Mouse (Mus musculus): ENCODE data around the gene B4galnt3. TPM values are rescaled to one million over a fixed set of nuclear protein-coding genes. Genes with fewer than 3 reads are reported as not detected.

B4galnt3 gene
- total RNA-seq, 1 experiment from 2014 or later = not detected

GRCm38 (mm10) chr6:120232885-120233284, 61.5 kb downstream of the B4galnt3 start:
- ATAC-seq (ENCODE audit: extremely low read depth, insufficient number of reproducible peaks, low FRiP score, poor library complexity, severe bottlenecking) = no peak

DNA sequence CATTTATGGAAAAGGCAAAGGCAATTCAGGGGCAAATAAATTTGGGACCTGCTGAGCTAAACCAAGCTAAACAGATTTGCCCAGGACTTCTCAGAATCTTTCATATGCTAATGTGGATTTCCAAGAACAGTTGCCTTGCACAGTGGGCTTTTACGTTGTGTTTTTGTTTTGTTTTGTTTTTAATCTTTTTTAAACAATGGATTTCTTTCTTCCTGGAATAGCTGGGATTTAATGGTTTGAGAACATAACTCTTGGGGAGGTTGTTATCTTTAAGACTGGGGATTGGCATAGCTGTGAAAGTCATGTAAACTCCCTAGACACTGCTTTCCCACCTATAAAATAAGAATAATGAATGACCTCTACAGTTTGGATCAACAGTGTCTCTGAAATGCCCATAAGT, 63.9 kb downstream of the B4galnt3 start:
- ATAC-seq (ENCODE audit: extremely low read depth, insufficient number of reproducible peaks, low FRiP score, poor library complexity, severe bottlenecking) = no peak

DNA sequence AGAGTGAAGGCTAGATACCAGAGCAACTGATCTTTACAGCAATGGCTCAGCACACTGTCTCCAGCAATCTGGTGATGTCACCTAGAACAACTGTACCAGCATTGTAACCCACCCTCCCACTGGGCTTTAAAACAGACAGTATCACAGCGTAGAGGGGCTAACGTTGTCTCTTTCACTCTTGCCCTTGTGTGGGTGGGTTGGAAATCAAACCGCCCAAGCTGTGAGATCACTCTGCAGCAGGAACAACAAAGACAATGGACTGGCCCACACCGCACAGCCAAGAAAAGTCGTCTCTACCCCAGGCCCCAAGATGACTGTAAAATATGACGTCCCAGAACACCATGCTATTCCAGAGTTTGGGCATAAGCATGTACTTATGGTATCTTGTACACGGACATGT, 64.6 kb downstream of the B4galnt3 start:
- no peak for ATAC-seq (ENCODE audit: extremely low read depth, insufficient number of reproducible peaks, low FRiP score, poor library complexity, severe bottlenecking)

GRCm38 (mm10) chr6:120227068-120227467, 67.3 kb downstream of the B4galnt3 start:
- ATAC-seq (ENCODE audit: extremely low read depth, insufficient number of reproducible peaks, low FRiP score, poor library complexity, severe bottlenecking) = no peak

DNA sequence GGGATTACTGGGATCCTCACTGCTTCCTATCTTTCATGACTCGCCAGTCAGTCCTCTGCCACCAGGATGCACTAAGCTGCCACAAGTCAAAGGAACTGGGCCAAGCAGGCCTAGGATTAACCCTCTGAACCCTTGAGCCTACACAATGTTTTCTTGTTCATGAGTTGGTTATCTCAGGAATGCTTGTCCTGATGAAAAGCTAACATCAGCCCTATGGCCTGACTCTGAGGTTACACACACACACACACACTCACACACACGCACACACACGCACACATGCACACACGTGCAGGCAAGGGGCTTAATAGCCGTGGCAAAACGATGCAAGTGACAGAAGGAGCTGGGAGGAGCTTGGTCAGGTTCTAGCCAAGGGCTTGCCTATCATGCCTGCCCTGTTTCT, 69.0 kb downstream of the B4galnt3 start:
- no peak for ATAC-seq (ENCODE audit: extremely low read depth, insufficient number of reproducible peaks, low FRiP score, poor library complexity, severe bottlenecking)

DNA sequence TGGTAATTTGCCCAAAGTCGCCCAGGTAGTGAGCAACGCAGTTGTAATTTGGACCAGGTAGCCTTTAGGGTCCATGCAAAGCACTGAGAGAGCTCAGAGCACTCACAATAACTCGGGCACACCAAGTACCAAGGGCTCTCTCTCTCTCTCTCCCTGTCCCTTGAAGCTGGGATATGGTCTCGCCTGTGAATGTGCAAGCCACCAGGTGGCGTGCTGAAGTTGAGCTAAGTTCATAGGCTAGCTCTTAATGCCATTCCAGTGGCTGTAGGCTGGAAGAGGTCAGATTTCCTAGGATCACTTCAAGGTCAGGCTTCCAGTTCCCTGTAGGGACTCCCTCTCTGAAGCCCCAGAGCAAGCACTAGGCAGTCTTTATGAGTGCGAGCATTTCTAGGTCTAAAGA, 71.7 kb downstream of the B4galnt3 start:
- ATAC-seq (ENCODE audit: extremely low read depth, insufficient number of reproducible peaks, low FRiP score, poor library complexity, severe bottlenecking) = no peak

DNA sequence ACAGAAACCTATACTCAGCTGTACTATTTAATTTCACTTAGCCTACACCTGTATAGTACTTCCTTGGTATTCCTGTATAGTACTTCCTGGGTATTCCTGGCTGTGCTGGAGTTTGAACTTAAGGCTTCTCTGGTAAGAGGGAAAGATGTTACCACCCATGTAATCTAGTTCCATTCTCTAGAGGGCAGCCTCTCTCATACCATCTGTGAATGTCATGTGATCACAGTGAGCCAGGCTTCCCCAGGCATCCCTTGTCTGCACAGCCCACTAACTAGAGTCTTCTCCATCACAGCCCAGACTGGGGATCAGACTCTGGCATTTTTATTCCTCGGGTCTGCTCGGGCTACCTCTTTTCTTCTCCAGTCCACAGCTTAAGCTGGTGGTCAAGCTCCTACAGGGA, 75.1 kb downstream of the B4galnt3 start:
- ATAC-seq (ENCODE audit: extremely low read depth, insufficient number of reproducible peaks, low FRiP score, poor library complexity, severe bottlenecking) = no peak

DNA sequence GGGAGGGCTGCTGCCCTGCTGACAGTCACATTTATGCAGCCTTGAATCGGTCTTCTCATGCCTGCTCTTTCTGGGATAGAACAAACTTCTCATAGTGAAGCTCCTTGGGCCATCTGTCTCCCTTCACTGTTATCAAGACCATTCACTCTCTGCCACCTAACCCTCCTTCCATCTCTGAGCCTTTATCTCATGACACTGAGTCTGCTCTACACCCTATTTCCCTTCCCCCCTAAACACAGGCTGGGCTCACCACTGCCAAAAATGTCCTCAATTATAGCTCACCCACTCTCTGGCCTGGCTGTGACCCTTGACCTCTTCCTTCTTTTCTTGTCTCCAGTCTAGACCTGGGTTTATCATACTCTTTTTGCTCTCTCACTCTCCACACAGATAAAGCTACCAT, 77.7 kb downstream of the B4galnt3 start:
- ATAC-seq (ENCODE audit: extremely low read depth, insufficient number of reproducible peaks, low FRiP score, poor library complexity, severe bottlenecking) = no peak

DNA sequence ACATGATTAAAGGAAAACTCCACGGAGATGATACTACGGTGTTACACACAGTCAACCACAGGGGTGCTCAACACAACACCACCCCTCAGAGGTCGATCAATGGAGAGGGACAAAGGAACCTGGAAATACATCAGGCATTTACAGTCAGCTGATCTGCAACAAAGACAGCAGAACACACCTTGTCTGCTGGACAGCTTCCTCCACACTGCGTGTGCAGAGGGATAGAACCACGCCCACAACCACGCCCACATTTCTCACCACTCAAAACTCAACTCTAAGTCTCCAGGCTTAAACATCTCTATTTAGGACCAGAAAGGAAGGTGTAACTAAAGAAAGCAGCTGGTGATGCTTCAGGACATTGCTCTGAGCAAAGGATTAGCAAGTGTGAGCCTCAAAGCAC, 82.8 kb downstream of the B4galnt3 start:
- ATAC-seq (ENCODE audit: extremely low read depth, insufficient number of reproducible peaks, low FRiP score, poor library complexity, severe bottlenecking) = no peak

DNA sequence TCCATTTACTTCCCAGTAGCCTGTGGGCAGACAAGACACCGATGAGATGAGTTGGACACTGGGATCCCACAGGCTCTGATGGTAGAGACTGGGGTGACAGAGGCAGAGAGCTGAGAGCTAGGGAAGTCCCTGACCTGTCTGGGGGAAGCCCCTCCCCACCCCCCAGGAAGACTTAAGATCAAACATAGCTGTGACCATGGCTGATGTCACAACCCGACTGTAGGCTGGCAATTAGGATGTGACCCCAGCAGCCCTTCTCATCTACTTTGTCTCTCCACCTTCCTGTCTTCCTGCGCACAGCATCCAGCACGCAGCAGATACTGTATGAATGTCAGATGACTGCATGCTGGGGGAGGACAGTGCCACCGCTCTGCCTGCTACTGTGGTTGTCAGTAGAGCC, 87.8 kb downstream of the B4galnt3 start:
- ATAC-seq (ENCODE audit: extremely low read depth, insufficient number of reproducible peaks, low FRiP score, poor library complexity, severe bottlenecking) = no peak

DNA sequence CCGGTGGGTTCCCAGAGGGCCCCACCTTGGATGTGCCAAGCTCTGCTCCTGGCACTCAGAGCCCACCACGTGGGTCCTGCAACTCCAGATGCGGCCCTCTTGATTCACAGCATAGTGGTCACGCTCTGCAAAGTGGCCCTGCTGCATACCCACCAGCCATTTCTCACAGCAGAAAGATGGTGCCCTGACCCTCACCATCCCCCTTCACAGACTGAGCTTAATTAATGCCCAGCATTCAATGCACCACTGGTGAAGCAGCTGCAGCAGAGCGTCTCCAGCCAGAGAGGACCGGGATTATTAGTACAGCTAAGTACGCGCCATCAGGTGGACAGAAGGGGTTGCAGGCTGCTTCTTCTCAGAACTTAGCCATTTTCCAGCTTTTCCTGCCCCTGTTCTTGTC, 92.0 kb downstream of the B4galnt3 start:
- ATAC-seq (ENCODE audit: extremely low read depth, insufficient number of reproducible peaks, low FRiP score, poor library complexity, severe bottlenecking) = no peak

DNA sequence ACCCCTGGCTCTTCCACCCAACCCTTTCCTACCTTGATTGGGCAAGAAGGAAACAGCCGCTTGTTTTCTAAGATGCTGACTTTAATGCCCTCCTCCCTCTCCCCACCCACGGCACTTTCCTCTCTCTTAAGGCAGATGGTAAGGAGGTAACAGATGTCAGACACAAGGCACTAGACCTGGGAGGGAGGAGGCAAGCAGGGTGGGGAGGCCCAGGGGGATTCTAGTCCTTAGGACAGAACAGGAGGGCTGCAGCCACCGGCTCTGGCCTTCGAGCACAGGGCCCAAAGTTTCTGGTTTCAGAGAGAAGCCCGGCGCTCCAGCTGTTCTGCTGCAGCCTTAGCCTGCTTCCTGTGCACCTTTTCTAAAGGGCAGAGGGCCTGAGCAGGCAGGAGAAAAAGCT, 92.4 kb downstream of the B4galnt3 start:
- no peak for ATAC-seq (ENCODE audit: extremely low read depth, insufficient number of reproducible peaks, low FRiP score, poor library complexity, severe bottlenecking)

- ATAC-seq (ENCODE audit: extremely low read depth, insufficient number of reproducible peaks, low FRiP score, poor library complexity, severe bottlenecking) = no peak
Measured at GRCm38 (mm10) chr6:120199638-120200394, 94.5 kb downstream of the B4galnt3 start.

GRCm38 (mm10) chr6:120197964-120198363, 96.4 kb downstream of the B4galnt3 start:
- ATAC-seq (ENCODE audit: extremely low read depth, insufficient number of reproducible peaks, low FRiP score, poor library complexity, severe bottlenecking) = peak; percentile 55; the same call in 1 of the 2 replicates

DNA sequence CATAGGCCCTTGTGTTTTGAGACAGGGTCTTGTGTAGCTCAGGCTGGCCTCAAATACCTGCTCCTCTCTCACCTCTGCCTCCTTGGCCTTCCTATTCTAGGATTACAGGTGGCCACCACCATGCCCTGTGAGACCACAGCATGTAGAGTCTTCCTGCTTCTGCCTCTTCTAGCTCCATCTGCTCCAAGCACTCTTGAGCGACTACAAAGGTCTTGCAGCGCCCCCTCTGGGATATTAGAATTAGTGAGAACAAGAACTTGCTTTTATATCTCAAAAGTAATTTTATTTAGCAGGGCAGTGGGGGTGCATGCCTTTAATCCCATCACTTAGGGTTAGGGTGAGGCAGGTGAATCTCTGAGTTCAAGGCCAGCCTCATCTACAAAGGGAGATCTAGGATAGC, 97.5 kb downstream of the B4galnt3 start:
- peak; percentile 27 for ATAC-seq (ENCODE audit: extremely low read depth, insufficient number of reproducible peaks, low FRiP score, poor library complexity, severe bottlenecking)

DNA sequence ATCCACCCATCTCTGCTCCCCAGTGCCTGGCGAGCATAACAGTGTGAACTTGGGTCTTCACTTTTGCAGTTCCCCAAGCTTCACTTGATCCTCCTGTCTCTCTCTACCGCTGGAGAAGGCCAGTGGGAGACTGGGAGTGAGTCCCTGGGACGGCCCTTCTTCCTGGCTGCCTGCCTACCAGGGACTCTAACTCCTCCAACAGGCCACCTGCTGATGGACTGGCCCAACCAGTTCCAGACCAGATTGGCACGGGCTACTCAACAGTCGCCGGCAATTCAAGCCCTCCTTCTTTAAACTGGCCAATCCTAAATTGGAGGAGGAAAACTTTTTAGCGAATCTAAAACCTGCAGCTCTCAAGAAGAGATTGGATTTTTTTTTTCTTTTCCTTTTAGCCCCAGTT, 99.4 kb downstream of the B4galnt3 start:
- ATAC-seq (ENCODE audit: extremely low read depth, insufficient number of reproducible peaks, low FRiP score, poor library complexity, severe bottlenecking) = no peak

- no peak for ATAC-seq (ENCODE audit: extremely low read depth, insufficient number of reproducible peaks, low FRiP score, poor library complexity, severe bottlenecking)
Measured at GRCm38 (mm10) chr6:120194305-120194704, 100.1 kb downstream of the B4galnt3 start.

DNA sequence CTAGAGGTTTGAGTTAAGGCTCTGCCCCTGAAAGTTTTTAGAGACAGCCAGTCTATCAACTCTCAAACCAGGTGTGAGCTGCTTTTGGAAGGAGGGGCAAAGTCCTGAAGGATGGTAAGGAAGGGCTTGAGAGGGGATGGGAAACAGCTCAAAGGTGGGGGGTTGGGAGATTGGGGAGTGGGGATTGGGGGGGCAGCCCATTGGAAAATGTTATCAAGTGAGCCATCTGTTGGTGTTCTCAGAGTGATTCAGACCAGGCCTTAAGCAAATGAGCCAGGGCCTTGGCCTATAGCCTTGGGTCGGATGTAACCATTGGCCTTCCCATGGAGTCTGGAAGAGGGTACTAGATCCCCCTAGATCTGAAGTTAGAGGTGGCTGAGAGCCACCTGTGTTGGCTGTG, 100.6 kb downstream of the B4galnt3 start:
- no peak for ATAC-seq (ENCODE audit: extremely low read depth, insufficient number of reproducible peaks, low FRiP score, poor library complexity, severe bottlenecking)

DNA sequence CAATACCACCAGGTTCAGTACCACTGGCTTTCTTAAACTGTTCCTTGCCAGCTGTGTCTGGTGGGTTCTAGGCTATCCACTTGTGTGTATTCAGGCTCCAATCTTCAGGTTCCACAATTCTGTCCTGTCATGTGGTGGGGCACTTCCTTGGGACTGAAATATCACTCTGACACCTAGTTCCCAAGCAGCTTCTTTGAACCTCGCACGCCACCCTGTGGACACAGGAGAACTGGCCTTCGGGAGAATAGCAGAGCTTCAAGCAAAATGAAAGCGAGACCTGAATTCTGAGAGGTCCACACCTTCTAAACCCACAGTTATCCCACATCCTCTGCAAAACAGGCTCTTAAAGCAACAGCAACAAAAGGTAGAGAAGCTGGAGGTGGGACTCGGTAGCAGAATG, 101.2 kb downstream of the B4galnt3 start:
- ATAC-seq (ENCODE audit: extremely low read depth, insufficient number of reproducible peaks, low FRiP score, poor library complexity, severe bottlenecking) = peak; percentile 72

GRCm38 (mm10) chr6:120192211-120192870, 102.0 kb downstream of the B4galnt3 start:
- no peak for ATAC-seq (ENCODE audit: extremely low read depth, insufficient number of reproducible peaks, low FRiP score, poor library complexity, severe bottlenecking)
